Mouse (Mus musculus) left cerebral cortex, postnatal 4 days (tissue): ENCODE results near the gene Wdr46. TPM values are rescaled to one million over a fixed set of nuclear protein-coding genes. Genes with fewer than 3 reads are reported as not detected.
A peak's percentile ranks its signal among the peaks of the same experiment; 100 is the strongest.

ENCODE experiments used
- DNase-seq: peaks from one replicate; pipeline ENCODE4 v3.0.0-alpha.2; 2022
- intact Hi-C: fragments of 180-260 bp; cut with DNase I; formaldehyde crosslinking; loops from one replicate; pipeline ENCODE4 v1.15.1; 2025
- total RNA-seq, 2 experiments: library from RNA; stranded (reverse); gene quantifications; 2 replicates each; pipeline ENCODE4 v1.2.3; 2021

Wdr46 gene
- total RNA-seq, 2 experiments from 2014 or later: 30.1 to 36.6 TPM

- intact Hi-C loops: no loop called here
- DNase-seq: no peak
These were observed 12.1 kb upstream of the Wdr46 start for GRCm38 (mm10) chr17:33928251-33928947.

- intact Hi-C loops: no loop called here
- DNase-seq: peak; percentile 96
These were observed 10.8 kb upstream of the Wdr46 start, which contains the start of gene Rgl2 for GRCm38 (mm10) chr17:33929371-33930279. Gene Rgl2 (plus strand): TSS chr17:33929543.

GRCm38 (mm10) chr17:33930280-33931158 lies 9.9 kb upstream of the Wdr46 start:
- DNase-seq: no peak
- intact Hi-C loops: no loop called here

- intact Hi-C loops: no loop called here
These were observed 9.1 kb upstream of the Wdr46 start for GRCm38 (mm10) chr17:33931159-33931866.

GRCm38 (mm10) chr17:33931947-33932346 lies 8.5 kb upstream of the Wdr46 start:
- intact Hi-C loops: no loop called here

More at GRCm38 (mm10) chr17:33931159-33931866, 9.1 kb upstream of the Wdr46 start:
- no peak for DNase-seq

GRCm38 (mm10) chr17:33932448-33932847 lies 8.0 kb upstream of the Wdr46 start:
- intact Hi-C loops: no loop called here

More at GRCm38 (mm10) chr17:33931947-33932346, 8.5 kb upstream of the Wdr46 start:
- no peak for DNase-seq

GRCm38 (mm10) chr17:33932970-33933369 lies 7.5 kb upstream of the Wdr46 start:
- no peak for DNase-seq
- intact Hi-C loops: no loop called here

More at GRCm38 (mm10) chr17:33932448-33932847, 8.0 kb upstream of the Wdr46 start:
- DNase-seq: no peak

GRCm38 (mm10) chr17:33935422-33936055 lies 4.9 kb upstream of the Wdr46 start:
- no peak for DNase-seq
- intact Hi-C loops: no loop called here

- no peak for DNase-seq
- intact Hi-C loops: no loop called here
These were observed 3.5 kb upstream of the Wdr46 start for GRCm38 (mm10) chr17:33936993-33937392.

- intact Hi-C loops: no loop called here
- no peak for DNase-seq
These were observed 1.7 kb upstream of the Wdr46 start for GRCm38 (mm10) chr17:33938783-33939182.

GRCm38 (mm10) chr17:33940981-33941380 lies 521 bp downstream of the Wdr46 start:
- DNase-seq: no peak
- intact Hi-C loops: no loop called here

GRCm38 (mm10) chr17:33941381-33941780 lies 921 bp downstream of the Wdr46 start:
- DNase-seq: no peak
- intact Hi-C loops: no loop called here

- no peak for DNase-seq
- intact Hi-C loops: no loop called here
These were observed 3.0 kb downstream of the Wdr46 start for GRCm38 (mm10) chr17:33943454-33943853.

- DNase-seq: no peak
- intact Hi-C loops: no loop called here
These were observed 7.1 kb downstream of the Wdr46 start for GRCm38 (mm10) chr17:33947430-33948089.

- intact Hi-C loops: no loop called here
- no peak for DNase-seq
These were observed 7.8 kb downstream of the Wdr46 start for GRCm38 (mm10) chr17:33948090-33948904.

- DNase-seq: no peak
- intact Hi-C loops: no loop called here
These were observed 8.6 kb downstream of the Wdr46 start for GRCm38 (mm10) chr17:33948905-33949537.

- intact Hi-C loops: no loop called here
- peak; percentile 3 for DNase-seq
These were observed 9.7 kb downstream of the Wdr46 start for GRCm38 (mm10) chr17:33950131-33950625.
